Mouse (Mus musculus) CH12.LX (cell line): ENCODE measurements at regions not wholly inside any gene's neighbourhood (a gene's known extent, or its start where the extent isn't known, plus 50 kb on each side); places are given as distances from the start of the nearest gene placed in this dataset.

Source experiments
- DNase-seq: peaks from one replicate; pipeline ENCODE4 v3.0.0-alpha.2; 2013; ENCODE audit errors: extremely low read depth
- H3K27ac ChIP-seq: 2 replicates; pipeline ENCODE4 v1.5.1; 2012; ENCODE audit warnings: low read depth, mild to moderate bottlenecking, control low read depth, moderate library complexity; ENCODE audit not compliant: insufficient read depth
- H3K27me3 ChIP-seq: replicated peaks from 2 replicates; pipeline ENCODE3; 2012; ENCODE audit warnings: inconsistent platforms
- H3K36me3 ChIP-seq, 2 experiments: replicated peaks in 1 of 2; 2 replicates each; pipeline versions ENCODE3 to v1.6.1; 2012; ENCODE audit warnings: inconsistent platforms in 1 of 2, low read length in 1 of 2, mild to moderate bottlenecking in 1 of 2, mixed read lengths in 1 of 2, moderate library complexity in 1 of 2; ENCODE audit not compliant: control insufficient read depth in 1 of 2, insufficient read depth in 1 of 2
- H3K4me1 ChIP-seq, 2 experiments: 2 replicates each; pipeline ENCODE4 v1.6.1; 2012; ENCODE audit warnings: inconsistent platforms in 1 of 2, moderate library complexity in 1 of 2; ENCODE audit not compliant: insufficient read depth in 2 of 2, control insufficient read depth in 1 of 2
- H3K4me2 ChIP-seq: 2 replicates; pipeline ENCODE4 v1.6.1; 2012; ENCODE audit warnings: low read depth, mild to moderate bottlenecking, control low read depth; ENCODE audit not compliant: poor library complexity, insufficient read depth, severe bottlenecking
- H3K4me3 ChIP-seq, 3 experiments: fragments of 150-350 bp in 1 of 3; sonication (generic) in 1 of 3; replicated peaks in 1 of 3; 2 replicates each; pipeline versions ENCODE3 to v1.5.1; 2011 to 2012; ENCODE audit warnings: low read depth in 2 of 3, low read length in 2 of 3, mild to moderate bottlenecking in 2 of 3, moderate library complexity in 2 of 3, control low read depth in 1 of 3, improper control_type of control experiment in 1 of 3, inconsistent platforms in 1 of 3, mixed read lengths in 1 of 3; ENCODE audit not compliant: poor library complexity in 1 of 3
- H3K79me2 ChIP-seq: replicated peaks from 2 replicates; pipeline ENCODE4 v1.6.1; 2012; ENCODE audit warnings: mild to moderate bottlenecking, moderate library complexity; ENCODE audit not compliant: control insufficient read depth, poor library complexity, insufficient read depth, severe bottlenecking; ENCODE audit errors: extremely low read depth
- H3K9ac ChIP-seq: 2 replicates; pipeline ENCODE4 v1.6.1; 2012; ENCODE audit warnings: low read depth, mild to moderate bottlenecking, control low read depth, moderate library complexity; ENCODE audit not compliant: insufficient read depth
- H3K9me3 ChIP-seq: replicated peaks from 2 replicates; pipeline ENCODE3; 2012; ENCODE audit warnings: low read length, inconsistent platforms, mixed read lengths
- BHLHE40 ChIP-seq: IDR thresholded peaks from 2 replicates; pipeline ENCODE4 v1.6.1; 2011; ENCODE audit warnings: mild to moderate bottlenecking, low read depth, low read length, improper control_type of control experiment
- CHD1 ChIP-seq: IDR thresholded peaks from 2 replicates; pipeline ENCODE4 v1.6.1; 2012; ENCODE audit warnings: low read depth, low read length, improper control_type of control experiment, inconsistent platforms
- CHD2 ChIP-seq: IDR thresholded peaks from 2 replicates; pipeline ENCODE4 v1.6.1; 2011; ENCODE audit warnings: low read length, improper control_type of control experiment
- E2F4 ChIP-seq: IDR thresholded peaks from 2 replicates; pipeline ENCODE4 v1.6.1; 2011; ENCODE audit warnings: low read depth, low read length, improper control_type of control experiment; ENCODE audit not compliant: insufficient replicate concordance
- ETS1 ChIP-seq: conservative IDR thresholded peaks from 2 replicates; pipeline ENCODE4 v1.6.1; 2012; ENCODE audit warnings: low read depth, mild to moderate bottlenecking, inconsistent platforms, low read length, improper control_type of control experiment, moderate library complexity
- GABPA ChIP-seq: IDR thresholded peaks from 2 replicates; pipeline ENCODE4 v1.6.1; 2012; ENCODE audit warnings: low read depth, low read length, improper control_type of control experiment, inconsistent platforms; ENCODE audit not compliant: insufficient replicate concordance
- HCFC1 ChIP-seq: IDR thresholded peaks from 2 replicates; pipeline ENCODE4 v1.6.1; 2012; ENCODE audit warnings: low read depth, mild to moderate bottlenecking, inconsistent platforms, low read length, improper control_type of control experiment
- JUN ChIP-seq: IDR thresholded peaks from 2 replicates; pipeline ENCODE4 v1.6.1; 2011; ENCODE audit warnings: low read depth, mild to moderate bottlenecking, low read length, improper control_type of control experiment, moderate library complexity; ENCODE audit not compliant: insufficient read depth
- JUND ChIP-seq: conservative IDR thresholded peaks from 2 replicates; pipeline ENCODE4 v1.6.1; 2011; ENCODE audit warnings: low read depth, low read length, improper control_type of control experiment
- MEF2A ChIP-seq: IDR thresholded peaks from 2 replicates; pipeline ENCODE4 v1.6.1; 2014; ENCODE audit warnings: low read depth, mild to moderate bottlenecking, inconsistent platforms, low read length, improper control_type of control experiment, borderline replicate concordance
- MXI1 ChIP-seq: IDR thresholded peaks from 2 replicates; pipeline ENCODE4 v1.6.1; 2011; ENCODE audit warnings: mild to moderate bottlenecking, low read depth, low read length, improper control_type of control experiment
- MYC ChIP-seq: IDR thresholded peaks from 2 replicates; pipeline ENCODE4 v1.6.1; 2011; ENCODE audit warnings: low read depth, mild to moderate bottlenecking, improper control_type of control experiment, low read length
- NELFE ChIP-seq: IDR thresholded peaks from 2 replicates; pipeline ENCODE4 v1.6.1; 2011; ENCODE audit warnings: low read depth, low read length, improper control_type of control experiment
- PAX5 ChIP-seq: IDR thresholded peaks from 2 replicates; pipeline ENCODE4 v1.6.1; 2012; ENCODE audit warnings: low read length, inconsistent platforms, mixed read lengths
- POLR2AphosphoS2 ChIP-seq: IDR thresholded peaks from 2 replicates; pipeline ENCODE4 v1.6.1; 2011; ENCODE audit warnings: low read depth, low read length, improper control_type of control experiment
- RAD21 ChIP-seq: IDR thresholded peaks from 2 replicates; pipeline ENCODE4 v1.6.1; 2011; ENCODE audit warnings: low read depth, mild to moderate bottlenecking, low read length, improper control_type of control experiment, moderate library complexity
- RCOR1 ChIP-seq: conservative IDR thresholded peaks from 2 replicates; pipeline ENCODE4 v1.6.1; 2012; ENCODE audit warnings: low read depth, mild to moderate bottlenecking, inconsistent platforms, low read length, improper control_type of control experiment
- SMC3 ChIP-seq: IDR thresholded peaks from 2 replicates; pipeline ENCODE4 v1.6.1; 2011; ENCODE audit warnings: low read depth, low read length, improper control_type of control experiment
- TBP ChIP-seq: conservative IDR thresholded peaks from 2 replicates; pipeline ENCODE4 v1.6.1; 2011; ENCODE audit warnings: low read depth, low read length, improper control_type of control experiment
- TCF12 ChIP-seq: IDR thresholded peaks from 2 replicates; pipeline ENCODE4 v1.6.1; 2014; ENCODE audit warnings: low read depth, mild to moderate bottlenecking, inconsistent platforms, low read length, improper control_type of control experiment
- UBTF ChIP-seq: IDR thresholded peaks from 2 replicates; pipeline ENCODE4 v1.6.1; 2012; ENCODE audit warnings: low read depth, mild to moderate bottlenecking, inconsistent platforms, low read length, improper control_type of control experiment, moderate library complexity
- USF2 ChIP-seq: conservative IDR thresholded peaks from 2 replicates; pipeline ENCODE4 v1.6.1; 2011; ENCODE audit warnings: low read depth, low read length, improper control_type of control experiment
- ZC3H11A ChIP-seq: IDR thresholded peaks from 2 replicates; pipeline ENCODE4 v1.6.1; 2012; ENCODE audit warnings: low read depth, mild to moderate bottlenecking, inconsistent platforms, low read length, improper control_type of control experiment
- ZKSCAN1 ChIP-seq: IDR thresholded peaks from 2 replicates; pipeline ENCODE4 v1.6.1; 2012; ENCODE audit warnings: low read depth, inconsistent platforms, low read length, improper control_type of control experiment, borderline replicate concordance
- ZNF384 ChIP-seq: IDR thresholded peaks from 2 replicates; pipeline ENCODE4 v1.6.1; 2012; ENCODE audit warnings: low read depth, low read length, improper control_type of control experiment, inconsistent platforms
- dilution Hi-C: fragments of 300-500 bp; cut with MboI; formaldehyde crosslinking; loops from 2 replicates; pipeline ENCODE4 v1.14.3; 2020; ENCODE audit warnings: low sequenced_read_pairs; ENCODE audit not compliant: extremely low pct_unique_long_range_greater_than_20kb, extremely low pct_ligation_motif_present
- in situ Hi-C: fragments of 300-500 bp; cut with MboI; formaldehyde crosslinking; loops from 3 replicates; pipeline ENCODE4 v1.14.3; 2019; ENCODE audit warnings: low sequenced_read_pairs, low pct_ligation_motif_present, low pct_unique_long_range_greater_than_20kb, mixed read lengths

- Histone ChIP-seq H3K27me3 (no peaks in the 10 kb centered on the region), H3K4me1 (no peaks in the 10 kb centered on the region), H3K9me3 (no peaks in the 10 kb centered on the region), H3K36me3 (no peaks in the 10 kb centered on the region), H3K4me3 (no peak overlapping the region), H3K27ac (no peak overlapping the region), H3K79me2 (no peaks in the 10 kb centered on the region), H3K4me2 (no peak overlapping the region), H3K9ac (no peak overlapping the region)
- no peak for TF ChIP-seq MXI1
- no peak for TF ChIP-seq GABPA
- no peak for TF ChIP-seq TCF12
- TF ChIP-seq MYC = no peak
- TF ChIP-seq POLR2AphosphoS2 = no peak
- TF ChIP-seq CHD1 = no peak
- TF ChIP-seq JUND = no peak
- TF ChIP-seq SMC3 = no peak
- TF ChIP-seq JUN = no peak
- DNase-seq = no peak
- in situ Hi-C loops = no loop called here
- dilution Hi-C loops = no loop called here
Measured at GRCm38 (mm10) chr3:99657617-99658016, 227.6 kb upstream of the Spag17 start.

GRCm38 (mm10) chr3:99663783-99664182, 221.4 kb upstream of the Spag17 start:
- Histone ChIP-seq H3K36me3 (no peaks in the 10 kb centered on the region), H3K27me3 (no peaks in the 10 kb centered on the region), H3K4me3 (no peak overlapping the region), H3K4me2 (no peak overlapping the region), H3K9ac (no peak overlapping the region), H3K9me3 (no peaks in the 10 kb centered on the region), H3K4me1 (no peaks in the 10 kb centered on the region), H3K27ac (no peak overlapping the region), H3K79me2 (no peaks in the 10 kb centered on the region)
- dilution Hi-C loops (no loop called here), in situ Hi-C loops (no loop called here)
- no peak for TF ChIP-seq E2F4
- TF ChIP-seq UBTF = no peak
- no peak for TF ChIP-seq ETS1
- no peak for TF ChIP-seq PAX5
- no peak for TF ChIP-seq CHD2
- TF ChIP-seq RAD21 = no peak
- no peak for DNase-seq

GRCm38 (mm10) chr3:99665363-99665762, 219.8 kb upstream of the Spag17 start:
- no peak overlapping the region for H3K27ac ChIP-seq
- H3K4me2 ChIP-seq = no peak overlapping the region
- H3K79me2 ChIP-seq = no peaks in the 10 kb centered on the region
- in situ Hi-C loops (no loop called here), dilution Hi-C loops (no loop called here)
- no peak for DNase-seq
- TF ChIP-seq TBP (no peak), NELFE (no peak), CHD1 (no peak), ZKSCAN1 (no peak), HCFC1 (no peak), POLR2AphosphoS2 (no peak), MYC (no peak), BHLHE40 (no peak), USF2 (no peak), E2F4 (no peak), TCF12 (no peak), ZNF384 (no peak), RCOR1 (no peak), MEF2A (no peak), ZC3H11A (no peak), JUND (no peak)
- H3K9me3 ChIP-seq = no peaks in the 10 kb centered on the region
- no peaks in the 10 kb centered on the region for H3K4me1 ChIP-seq
- H3K9ac ChIP-seq = no peak overlapping the region
- no peaks in the 10 kb centered on the region for H3K27me3 ChIP-seq
- no peaks in the 10 kb centered on the region for H3K36me3 ChIP-seq
- no peak overlapping the region for H3K4me3 ChIP-seq
